Mouse (Mus musculus) skeletal muscle tissue, adult 2 months (tissue): ENCODE measurements around the gene Arid2.
A peak's percentile ranks its signal among the peaks of the same experiment; 100 is the strongest.
"Not testable (repeated sequence)": the region's sequence is repeated elsewhere in the genome, so short reads cannot be mapped to it uniquely, and the experiment has no call there.

ENCODE experiments used
- DNase-seq: peaks from one replicate; pipeline ENCODE4 v3.0.0-alpha.2; 2012; ENCODE audit warnings: low read depth, low spot score

Arid2 gene

GRCm38 (mm10) chr15:96286015-96286934, 1.0 kb upstream of the Arid2 start:
- DNase-seq: peak; percentile 88

- DNase-seq: no peak
Measured at GRCm38 (mm10) chr15:96286935-96287292, 404 bp upstream of the Arid2 start.

- no peak for DNase-seq
Measured at GRCm38 (mm10) chr15:96287976-96288835, 888 bp downstream of the Arid2 start.

- no peak for DNase-seq
Measured at GRCm38 (mm10) chr15:96288836-96289390, 1.6 kb downstream of the Arid2 start.

- DNase-seq: no peak
Measured at GRCm38 (mm10) chr15:96290001-96290400, 2.7 kb downstream of the Arid2 start.

GRCm38 (mm10) chr15:96293444-96293843, 6.1 kb downstream of the Arid2 start:
- no peak for DNase-seq

GRCm38 (mm10) chr15:96297078-96297590, 9.8 kb downstream of the Arid2 start:
- DNase-seq: no peak

GRCm38 (mm10) chr15:96297623-96298188, 10.4 kb downstream of the Arid2 start:
- no peak for DNase-seq

GRCm38 (mm10) chr15:96309310-96309709, 22.0 kb downstream of the Arid2 start:
- DNase-seq: no peak

GRCm38 (mm10) chr15:96312902-96313301, 25.6 kb downstream of the Arid2 start:
- DNase-seq: no peak

- DNase-seq: peak; percentile 12
Measured at GRCm38 (mm10) chr15:96315664-96316063, 28.3 kb downstream of the Arid2 start.

- no peak for DNase-seq
Measured at GRCm38 (mm10) chr15:96319335-96319734, 32.0 kb downstream of the Arid2 start.

GRCm38 (mm10) chr15:96325726-96326328, 38.5 kb downstream of the Arid2 start:
- DNase-seq: no peak

- not testable (repeated sequence) for DNase-seq
Measured at GRCm38 (mm10) chr15:96328722-96329121, 41.4 kb downstream of the Arid2 start.

- no peak for DNase-seq
Measured at GRCm38 (mm10) chr15:96330536-96330935, 43.2 kb downstream of the Arid2 start.

- DNase-seq: no peak
Measured at GRCm38 (mm10) chr15:96332468-96333213, 45.3 kb downstream of the Arid2 start.

GRCm38 (mm10) chr15:96333350-96333749, 46.0 kb downstream of the Arid2 start:
- DNase-seq: no peak

GRCm38 (mm10) chr15:96340924-96341323, 53.6 kb downstream of the Arid2 start:
- no peak for DNase-seq

GRCm38 (mm10) chr15:96342097-96342496, 54.8 kb downstream of the Arid2 start:
- DNase-seq: no peak

- no peak for DNase-seq
Measured at GRCm38 (mm10) chr15:96342871-96343270, 55.6 kb downstream of the Arid2 start.
